8 mouse cellular contexts compared by ENCODE assay signal in genomic region chr11:70014880-70015558, GRCm38 (mm10). TPM values are rescaled to one million over a fixed set of nuclear protein-coding genes. Genes with fewer than 3 reads are reported as not detected.
DNase-seq lines count a peak whose midpoint lies in the region; ATAC-seq and TF ChIP-seq lines count a peak whose summit lies in the region.

TSS of gene Acadvl (minus strand) at chr11:70015411.

- H3K27ac ChIP-seq in forebrain, embryonic 14.5 days (ENCODE audit: low read depth, low read length), result peak within 1 kb of the TSS; percentile 29; the same call in 1 of the 2 replicates
- H3K27ac ChIP-seq in lung, embryonic 14.5 days (ENCODE audit: low read depth), result peak within 1 kb of the TSS; percentile 48; the same call in 1 of the 2 replicates

- peak; percentile 84 for DNase-seq in ES-CJ7 (ENCODE audit: low read depth, low spot score)
- peak; percentile 85 for DNase-seq in cerebellum, adult 11 months
- DNase-seq in forebrain, embryonic 14.5 days (ENCODE audit: low spot score), result peak; percentile 89
- peak; percentile 86 to 88 for DNase-seq in heart, postnatal 14 days
- DNase-seq in layer of hippocampus, adult 18-20 months (ENCODE audit: low spot score in 2 of 2), result peak; percentile 81 to 92
- peak; percentile 92 for DNase-seq in lung, embryonic 14.5 days
- DNase-seq in testis, postnatal 14 days (ENCODE audit: low spot score), result peak; percentile 86

- TF ChIP-seq CTCF in lung, embryonic 14.5 days (IDR thresholded peaks at IDR 0.05; ENCODE audit: low read depth), result peak; percentile 62

- H3K9me3 ChIP-seq in forebrain, embryonic 14.5 days (replicated peaks; ENCODE audit: control insufficient read depth, low read length), result no peaks in the 10 kb centered on the region
- H3K9me3 ChIP-seq in lung, embryonic 14.5 days (ENCODE audit: low read depth, low read length), result no peaks in the 10 kb centered on the region

- peak within 1 kb of the TSS; percentile 45 for H3K4me3 ChIP-seq in forebrain, embryonic 14.5 days (ENCODE audit: low read depth, low read length)
- H3K4me3 ChIP-seq in lung, embryonic 14.5 days (ENCODE audit: low read depth, low read length), result peak within 1 kb of the TSS; percentile 54

- peaks cover 41% of the 10 kb centered on the region for H3K36me3 ChIP-seq in forebrain, embryonic 14.5 days (ENCODE audit: control insufficient read depth, insufficient read depth, low read length)
- H3K36me3 ChIP-seq in lung, embryonic 14.5 days (ENCODE audit: insufficient read depth), result peaks cover 41% of the 10 kb centered on the region

- peak within 1 kb of the TSS; percentile 75 for H3K9ac ChIP-seq in forebrain, embryonic 14.5 days (ENCODE audit: low read length)
- H3K9ac ChIP-seq in lung, embryonic 14.5 days, result peak within 1 kb of the TSS; percentile 69

- ATAC-seq in forebrain, embryonic 14.5 days, result peak; percentile 81
- ATAC-seq in lung, embryonic 14.5 days (ENCODE audit: insufficient read depth), result peak; percentile 76
- peak; percentile 86 for ATAC-seq in neutrophil, adult 5-6 weeks (ENCODE audit: extremely low read depth, insufficient number of reproducible peaks, low FRiP score, poor library complexity, severe bottlenecking)

- under 1% methylated on average over 35 of the region's 35 CpGs for WGBS in forebrain, embryonic 14.5 days
- WGBS in lung, embryonic 14.5 days, result under 1% methylated on average over 35 of the region's 35 CpGs

- no peaks in the 10 kb centered on the region for H3K27me3 ChIP-seq in forebrain, embryonic 14.5 days (replicated peaks; ENCODE audit: control insufficient read depth, insufficient read depth, low read length)
- H3K27me3 ChIP-seq in lung, embryonic 14.5 days (ENCODE audit: insufficient read depth, low read length), result no peaks in the 10 kb centered on the region

- H3K4me1 ChIP-seq in forebrain, embryonic 14.5 days (ENCODE audit: control insufficient read depth, insufficient read depth, low read length), result peaks cover 22% of the 10 kb centered on the region
- peaks cover 14% of the 10 kb centered on the region for H3K4me1 ChIP-seq in lung, embryonic 14.5 days (ENCODE audit: insufficient read depth)

- intact Hi-C loops in heart, postnatal 14 days (cut with DNase I), result no loop called here

- peak within 1 kb of the TSS; percentile 80 for H3K4me2 ChIP-seq in forebrain, embryonic 14.5 days (ENCODE audit: low read length)
- H3K4me2 ChIP-seq in lung, embryonic 14.5 days, result peak within 1 kb of the TSS; percentile 82

RNA-seq across cellular contexts. Expression of gene Acadvl, which starts in this region (rescaled TPM):
- polyA plus RNA-seq in forebrain, embryonic 14.5 days (2014; fragmentation: Nextera tagmentation; extraction: Ambion mirVana), result 53.3 and 58.4 TPM in 2 replicates
- total RNA-seq in heart, postnatal 14 days (2021), result 1,000 to 10,000 TPM; 1,350 to 1,353 TPM
- 10 to 100 TPM; 56.4 to 67.1 TPM for total RNA-seq in layer of hippocampus, adult 18-20 months (2021)
- polyA plus RNA-seq in lung, embryonic 14.5 days (2014; fragmentation: Nextera tagmentation; extraction: Ambion mirVana), result 57.6 and 58.9 TPM in 2 replicates
- 45.2 and 46.7 TPM in 2 replicates for total RNA-seq in neutrophil, adult 5-6 weeks (2017)

Comparison
In these comparisons a context has a peak if more than half of its experiments do, and no peak if none do; other contexts are left out.
1. Peak in every context shown above with its lines: DNase-seq, ATAC-seq, H3K4me3 ChIP-seq and H3K27ac ChIP-seq.
2. RNA of gene Acadvl (total RNA-seq): 1,350 to 1,353 TPM in heart, postnatal 14 days; 56.4 to 67.1 TPM in layer of hippocampus, adult 18-20 months and 45.2 to 46.7 TPM in neutrophil, adult 5-6 weeks; every median in the first group is over 10 times any median in the second.